Mouse (Mus musculus) induced T-regulatory cell, adult 2 months (primary cell): ENCODE results near the gene Nectin2.
"Not testable (repeated sequence)": the region's sequence is repeated elsewhere in the genome, so short reads cannot be mapped to it uniquely, and the experiment has no call there.

Experiments
- DNase-seq: peaks from one replicate; pipeline ENCODE4 v3.0.0-alpha.2; 2012; ENCODE audit warnings: low read depth

The Nectin2 gene

GRCm38 (mm10) chr7:19750217-19751069 is at the start of gene Nectin2:
Gene Nectin2, minus strand, starts transcription at chr7:19750483.
- peak; percentile 80 for DNase-seq

- DNase-seq, result peak; percentile 93
These were observed 46.7 kb upstream of the Nectin2 start, which contains the start of gene Cblc for GRCm38 (mm10) chr7:19796697-19797588. Gene Cblc, minus strand, starts transcription at chr7:19796809.

- no peak for DNase-seq
These were observed 46.0 kb upstream of the Nectin2 start for GRCm38 (mm10) chr7:19796254-19796653.

GRCm38 (mm10) chr7:19795236-19795635 is 45.0 kb upstream of the Nectin2 start:
- no peak for DNase-seq

GRCm38 (mm10) chr7:19792701-19793630 is 42.7 kb upstream of the Nectin2 start:
- peak; percentile 43 for DNase-seq

- DNase-seq, result not testable (repeated sequence)
These were observed 41.2 kb upstream of the Nectin2 start for GRCm38 (mm10) chr7:19791504-19791903.

- peak; percentile 91 for DNase-seq
These were observed 39.6 kb upstream of the Nectin2 start for GRCm38 (mm10) chr7:19789904-19790347.

GRCm38 (mm10) chr7:19785874-19786458 is 35.7 kb upstream of the Nectin2 start:
- no peak for DNase-seq

- peak; percentile 61 for DNase-seq
These were observed 34.7 kb upstream of the Nectin2 start for GRCm38 (mm10) chr7:19784764-19785535.

GRCm38 (mm10) chr7:19783630-19784029 is 33.3 kb upstream of the Nectin2 start:
- DNase-seq, result no peak

- peak; percentile 58 for DNase-seq
These were observed 32.4 kb upstream of the Nectin2 start for GRCm38 (mm10) chr7:19782645-19783044.

- no peak for DNase-seq
These were observed 31.5 kb upstream of the Nectin2 start for GRCm38 (mm10) chr7:19781741-19782140.

GRCm38 (mm10) chr7:19779903-19780302 is 29.6 kb upstream of the Nectin2 start:
- no peak for DNase-seq

GRCm38 (mm10) chr7:19778645-19779044 is 28.4 kb upstream of the Nectin2 start:
- DNase-seq, result no peak

GRCm38 (mm10) chr7:19777049-19777723 is 26.9 kb upstream of the Nectin2 start:
- DNase-seq, result no peak

GRCm38 (mm10) chr7:19771682-19772081 is 21.4 kb upstream of the Nectin2 start:
- DNase-seq, result no peak

GRCm38 (mm10) chr7:19770984-19771391 is 20.7 kb upstream of the Nectin2 start, which contains the start of gene Bcam:
Gene Bcam, minus strand, starts transcription at chr7:19771016.
- no peak for DNase-seq

GRCm38 (mm10) chr7:19770375-19770754 is 20.1 kb upstream of the Nectin2 start:
- peak; percentile 72 for DNase-seq
